Mouse (Mus musculus): ENCODE data around the gene Tmem145. TPM values are rescaled to one million over a fixed set of nuclear protein-coding genes. Genes with fewer than 3 reads are reported as not detected.
"Not testable (repeated sequence)": the region's sequence is repeated elsewhere in the genome, so short reads cannot be mapped to it uniquely, and the experiment has no call there.

The Tmem145 gene
- polyA plus RNA-seq, 1 experiment from 2014 or later, result 0.07 TPM

DNA sequence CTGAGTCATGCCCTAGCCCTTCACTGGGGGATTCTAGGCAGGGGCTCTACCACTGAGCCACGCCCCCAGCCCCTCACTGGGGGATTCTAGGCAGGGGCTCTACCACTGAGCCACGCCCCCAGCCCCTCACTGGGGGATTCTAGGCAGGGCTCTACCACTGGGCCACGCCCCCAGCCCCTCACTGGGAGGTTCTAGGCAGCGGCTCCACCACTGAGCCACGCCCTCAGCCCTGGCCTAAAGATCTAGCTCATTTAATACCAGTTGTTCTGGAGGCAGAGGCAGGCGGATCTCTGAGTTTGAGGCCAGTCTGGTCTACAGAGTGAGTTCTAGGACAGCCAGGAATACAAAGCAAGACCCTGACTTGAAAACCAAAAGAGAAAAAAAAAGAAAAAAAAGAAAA, 19.5 kb downstream of the Tmem145 start:
- not testable (repeated sequence) for ATAC-seq (ENCODE audit: low read depth); H3K4me2 ChIP-seq (ENCODE audit: low read depth, low read length); H3K27ac ChIP-seq (ENCODE audit: low read length); H3K36me3 ChIP-seq (ENCODE audit: control insufficient read depth, insufficient read depth); H3K9ac ChIP-seq (ENCODE audit: low read depth, low read length); H3K27me3 ChIP-seq (ENCODE audit: control insufficient read depth, insufficient read depth, low read depth, low read length); H3K9me3 ChIP-seq (replicated peaks; ENCODE audit: control insufficient read depth, low read length); H3K4me1 ChIP-seq (ENCODE audit: control insufficient read depth, low read depth, low read length); H3K4me3 ChIP-seq (ENCODE audit: low read depth, low read length)
- 54% methylated on average over 6 of the region's 6 CpGs for WGBS (ENCODE audit: insufficient replicate concordance)

- H3K36me3 ChIP-seq (ENCODE audit: control insufficient read depth, insufficient read depth), result no peaks in the 10 kb centered on the region
- no peak for ATAC-seq (ENCODE audit: low read depth)
- H3K4me3 ChIP-seq (ENCODE audit: low read depth, low read length), result no peak overlapping the region
- H3K27me3 ChIP-seq (ENCODE audit: control insufficient read depth, insufficient read depth, low read depth, low read length), result no peaks in the 10 kb centered on the region
- H3K27ac ChIP-seq (ENCODE audit: low read length), result no peak overlapping the region
- no peaks in the 10 kb centered on the region for H3K9me3 ChIP-seq (replicated peaks; ENCODE audit: control insufficient read depth, low read length)
- no peak overlapping the region for H3K4me2 ChIP-seq (ENCODE audit: low read depth, low read length)
- no peaks in the 10 kb centered on the region; the same call in 1 of the 2 replicates for H3K4me1 ChIP-seq (ENCODE audit: control insufficient read depth, low read depth, low read length)
- 52% methylated on average over 8 of the region's 8 CpGs for WGBS (ENCODE audit: insufficient replicate concordance)
- H3K9ac ChIP-seq (ENCODE audit: low read depth, low read length), result no peak overlapping the region
Measured at GRCm38 (mm10) chr7:25326233-25326632, 20.3 kb downstream of the Tmem145 start.

DNA sequence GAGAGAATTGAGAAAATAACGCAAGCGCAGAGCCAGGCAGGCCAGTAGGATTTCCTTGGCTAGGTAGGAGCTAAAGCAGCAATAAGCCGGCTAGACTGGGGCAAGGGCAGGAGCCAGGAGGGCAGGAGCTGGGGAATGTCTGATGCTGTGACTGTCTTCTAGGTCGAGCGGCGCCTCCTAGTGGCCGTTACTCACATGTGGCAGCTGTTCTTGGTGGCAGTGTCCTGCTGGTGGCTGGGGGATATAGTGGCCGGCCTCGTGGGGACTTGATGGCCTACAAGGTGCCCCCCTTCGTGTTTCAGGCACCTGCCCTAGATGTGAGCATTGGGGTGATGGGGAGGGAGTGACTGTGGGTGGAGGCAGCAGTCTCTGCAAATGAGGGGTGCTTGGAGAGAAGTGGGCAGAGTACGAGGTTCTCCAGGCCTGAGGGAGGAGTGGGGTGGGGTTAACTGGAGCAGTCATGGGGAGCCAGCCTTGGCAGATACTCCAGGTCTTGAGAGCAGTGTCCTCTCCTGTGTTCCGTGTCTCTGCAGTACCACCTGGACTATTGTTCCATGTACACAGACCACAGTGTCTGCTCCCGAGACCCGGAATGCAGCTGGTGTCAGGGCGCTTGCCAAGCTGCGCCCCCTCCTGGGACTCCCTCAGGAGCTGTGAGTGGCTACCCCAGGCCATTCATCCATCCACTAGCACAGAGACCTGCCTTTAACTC, 27.8 kb downstream of the Tmem145 start:
- Histone ChIP-seq H3K36me3 (ENCODE audit: control insufficient read depth, insufficient read depth) (no peaks in the 10 kb centered on the region), H3K4me2 (ENCODE audit: low read depth, low read length) (no peak overlapping the region), H3K4me3 (ENCODE audit: low read depth, low read length) (no peak overlapping the region), H3K27me3 (ENCODE audit: control insufficient read depth, insufficient read depth, low read depth, low read length) (no peaks in the 10 kb centered on the region), H3K27ac (ENCODE audit: low read length) (no peak overlapping the region), H3K4me1 (ENCODE audit: control insufficient read depth, low read depth, low read length) (no peaks in the 10 kb centered on the region; the same call in 1 of the 2 replicates), H3K9me3 (replicated peaks; ENCODE audit: control insufficient read depth, low read length) (no peaks in the 10 kb centered on the region), H3K9ac (ENCODE audit: low read depth, low read length) (no peak overlapping the region)
- ATAC-seq (ENCODE audit: low read depth), result peak; percentile 51
- 41% methylated on average over 16 of the region's 16 CpGs for WGBS (ENCODE audit: insufficient replicate concordance)

- no peak overlapping the region for H3K4me3 ChIP-seq (ENCODE audit: low read depth, low read length)
- H3K36me3 ChIP-seq (ENCODE audit: control insufficient read depth, insufficient read depth), result no peaks in the 10 kb centered on the region
- no peak overlapping the region for H3K4me2 ChIP-seq (ENCODE audit: low read depth, low read length)
- no peak overlapping the region for H3K27ac ChIP-seq (ENCODE audit: low read length)
- H3K9me3 ChIP-seq (replicated peaks; ENCODE audit: control insufficient read depth, low read length), result no peaks in the 10 kb centered on the region
- no peak overlapping the region for H3K9ac ChIP-seq (ENCODE audit: low read depth, low read length)
- 61% methylated on average over 12 of the region's 12 CpGs for WGBS (ENCODE audit: insufficient replicate concordance)
- ATAC-seq (ENCODE audit: low read depth), result no peak
- H3K27me3 ChIP-seq (ENCODE audit: control insufficient read depth, insufficient read depth, low read depth, low read length), result no peaks in the 10 kb centered on the region
- no peaks in the 10 kb centered on the region; the same call in 1 of the 2 replicates for H3K4me1 ChIP-seq (ENCODE audit: control insufficient read depth, low read depth, low read length)
Measured at GRCm38 (mm10) chr7:25334472-25334871, 28.6 kb downstream of the Tmem145 start.

DNA sequence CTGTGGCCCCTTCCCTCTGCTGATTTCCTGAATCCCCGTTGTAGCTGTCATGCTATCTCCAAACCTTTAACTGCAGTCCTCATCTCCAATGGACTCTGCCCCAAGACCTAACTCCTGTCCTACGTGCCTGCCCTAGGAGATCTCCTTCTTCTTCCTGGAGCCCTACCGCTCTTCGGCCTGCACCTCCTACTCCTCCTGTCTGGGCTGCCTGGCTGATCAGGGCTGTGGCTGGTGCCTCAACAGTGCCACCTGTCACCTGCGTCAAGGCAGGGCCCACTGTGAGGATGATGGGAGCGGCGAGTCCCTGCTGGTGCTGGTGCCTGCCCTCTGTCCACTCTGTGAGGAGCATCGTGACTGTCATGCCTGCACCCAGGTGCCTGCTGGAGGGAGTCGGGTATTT, 33.4 kb downstream of the Tmem145 start:
- 74% methylated on average over 9 of the region's 9 CpGs for WGBS (ENCODE audit: insufficient replicate concordance)
- Histone ChIP-seq H3K36me3 (ENCODE audit: control insufficient read depth, insufficient read depth) (no peaks in the 10 kb centered on the region), H3K9me3 (replicated peaks; ENCODE audit: control insufficient read depth, low read length) (no peaks in the 10 kb centered on the region), H3K27ac (ENCODE audit: low read length) (no peak overlapping the region), H3K4me3 (ENCODE audit: low read depth, low read length) (no peak overlapping the region), H3K27me3 (ENCODE audit: control insufficient read depth, insufficient read depth, low read depth, low read length) (no peaks in the 10 kb centered on the region), H3K4me2 (ENCODE audit: low read depth, low read length) (no peak overlapping the region), H3K4me1 (ENCODE audit: control insufficient read depth, low read depth, low read length) (no peaks in the 10 kb centered on the region), H3K9ac (ENCODE audit: low read depth, low read length) (no peak overlapping the region)
- ATAC-seq (ENCODE audit: low read depth), result no peak

GRCm38 (mm10) chr7:25341000-25341784, 35.3 kb downstream of the Tmem145 start:
- H3K9ac ChIP-seq (ENCODE audit: low read depth, low read length), result no peak overlapping the region
- no peak overlapping the region for H3K4me2 ChIP-seq (ENCODE audit: low read depth, low read length)
- WGBS (ENCODE audit: insufficient replicate concordance), result 65% methylated on average over 20 of the region's 20 CpGs
- no peaks in the 10 kb centered on the region for H3K4me1 ChIP-seq (ENCODE audit: control insufficient read depth, low read depth, low read length)
- no peaks in the 10 kb centered on the region for H3K9me3 ChIP-seq (replicated peaks; ENCODE audit: control insufficient read depth, low read length)
- no peak for ATAC-seq (ENCODE audit: low read depth)
- H3K27me3 ChIP-seq (ENCODE audit: control insufficient read depth, insufficient read depth, low read depth, low read length), result no peaks in the 10 kb centered on the region
- no peaks in the 10 kb centered on the region for H3K36me3 ChIP-seq (ENCODE audit: control insufficient read depth, insufficient read depth)
- H3K27ac ChIP-seq (ENCODE audit: low read length), result no peak overlapping the region
- no peak overlapping the region for H3K4me3 ChIP-seq (ENCODE audit: low read depth, low read length)

DNA sequence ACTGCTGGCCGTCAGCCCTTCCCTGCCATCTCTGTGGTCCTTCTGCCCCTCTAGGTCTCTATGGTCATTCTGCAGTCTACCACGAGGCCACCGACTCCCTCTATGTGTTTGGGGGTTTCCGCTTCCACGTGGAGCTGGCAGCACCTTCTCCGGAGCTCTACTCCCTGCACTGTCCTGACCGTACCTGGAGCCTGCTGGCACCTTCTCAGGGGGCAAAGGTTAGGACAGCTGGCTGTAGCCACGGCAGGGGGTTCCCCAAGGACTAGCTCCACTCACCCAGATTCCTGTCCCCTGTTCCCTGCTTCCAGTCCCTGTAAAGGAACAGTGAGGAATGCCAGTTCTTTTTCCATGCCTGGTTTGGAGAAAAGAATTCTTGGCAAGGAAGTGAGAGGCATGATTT, 43.0 kb downstream of the Tmem145 start:
- H3K4me2 ChIP-seq (ENCODE audit: low read depth, low read length), result no peak overlapping the region
- no peak overlapping the region for H3K27ac ChIP-seq (ENCODE audit: low read length)
- no peaks in the 10 kb centered on the region for H3K4me1 ChIP-seq (ENCODE audit: control insufficient read depth, low read depth, low read length)
- H3K4me3 ChIP-seq (ENCODE audit: low read depth, low read length), result no peak overlapping the region
- no peak overlapping the region for H3K9ac ChIP-seq (ENCODE audit: low read depth, low read length)
- no peaks in the 10 kb centered on the region for H3K27me3 ChIP-seq (ENCODE audit: control insufficient read depth, insufficient read depth, low read depth, low read length)
- H3K9me3 ChIP-seq (replicated peaks; ENCODE audit: control insufficient read depth, low read length), result no peaks in the 10 kb centered on the region
- 64% methylated on average over 8 of the region's 8 CpGs for WGBS (ENCODE audit: insufficient replicate concordance)
- ATAC-seq (ENCODE audit: low read depth), result no peak
- H3K36me3 ChIP-seq (ENCODE audit: control insufficient read depth, insufficient read depth), result no peaks in the 10 kb centered on the region

DNA sequence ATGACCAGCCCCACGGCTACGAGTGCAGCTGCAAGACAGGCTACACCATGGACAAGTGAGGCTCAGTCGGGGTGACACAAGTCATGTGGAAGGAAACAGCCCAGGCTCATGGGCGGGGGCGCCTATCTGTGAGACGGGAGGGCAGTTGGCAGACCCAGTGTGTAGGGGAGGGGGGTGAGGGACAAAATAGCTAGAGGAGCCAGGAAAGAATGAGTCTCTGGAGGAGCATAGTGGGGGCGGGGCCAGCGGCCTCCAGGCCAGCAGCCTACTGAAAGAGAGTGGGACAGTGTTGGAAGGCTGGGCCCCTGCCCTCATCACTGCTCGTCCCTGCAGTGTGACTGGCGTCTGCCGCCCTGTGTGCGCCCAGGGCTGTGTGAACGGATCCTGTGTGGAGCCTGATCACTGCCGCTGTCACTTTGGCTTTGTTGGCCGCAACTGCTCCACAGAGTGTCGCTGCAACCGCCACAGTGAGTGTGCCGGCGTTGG, 52.9 kb downstream of the Tmem145 start:
- Histone ChIP-seq H3K27ac (ENCODE audit: low read length) (no peak overlapping the region), H3K4me2 (ENCODE audit: low read depth, low read length) (no peak overlapping the region), H3K36me3 (ENCODE audit: control insufficient read depth, insufficient read depth) (no peaks in the 10 kb centered on the region), H3K9ac (ENCODE audit: low read depth, low read length) (no peak overlapping the region), H3K4me1 (ENCODE audit: control insufficient read depth, low read depth, low read length) (no peaks in the 10 kb centered on the region), H3K4me3 (ENCODE audit: low read depth, low read length) (no peak overlapping the region), H3K9me3 (replicated peaks; ENCODE audit: control insufficient read depth, low read length) (no peaks in the 10 kb centered on the region), H3K27me3 (ENCODE audit: control insufficient read depth, insufficient read depth, low read depth, low read length) (no peaks in the 10 kb centered on the region)
- no peak for ATAC-seq (ENCODE audit: low read depth)
- 73% methylated on average over 19 of the region's 19 CpGs for WGBS (ENCODE audit: insufficient replicate concordance)

DNA sequence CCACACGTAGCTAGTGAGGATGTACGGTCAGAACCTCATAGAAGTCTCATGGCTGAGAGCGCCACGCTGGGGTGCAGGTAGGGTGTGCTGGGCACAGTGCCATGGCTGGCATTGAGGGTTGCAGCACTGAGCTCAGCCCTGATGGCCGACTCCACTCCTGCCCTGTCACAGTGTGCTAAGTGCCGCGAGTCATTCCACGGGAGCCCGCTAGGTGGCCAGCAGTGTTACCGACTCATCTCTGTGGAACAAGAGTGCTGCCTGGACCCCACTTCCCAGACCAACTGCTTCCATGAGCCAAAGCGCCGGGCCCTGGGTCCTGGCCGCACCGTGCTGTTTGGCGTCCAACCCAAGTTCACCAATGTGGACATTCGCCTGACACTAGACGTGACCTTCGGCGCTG, 57.2 kb downstream of the Tmem145 start:
- WGBS (ENCODE audit: insufficient replicate concordance), result 77% methylated on average over 19 of the region's 19 CpGs
- 0 out of 2 replicates have a peak, but pooled peaks have one; percentile 11 for ATAC-seq (ENCODE audit: low read depth)
- H3K27me3 ChIP-seq (ENCODE audit: control insufficient read depth, insufficient read depth, low read depth, low read length), result peaks cover 30% of the 10 kb centered on the region
- H3K9ac ChIP-seq (ENCODE audit: low read depth, low read length), result no peak overlapping the region
- no peak overlapping the region for H3K4me3 ChIP-seq (ENCODE audit: low read depth, low read length)
- no peaks in the 10 kb centered on the region for H3K36me3 ChIP-seq (ENCODE audit: control insufficient read depth, insufficient read depth)
- no peak overlapping the region for H3K4me2 ChIP-seq (ENCODE audit: low read depth, low read length)
- no peaks in the 10 kb centered on the region for H3K4me1 ChIP-seq (ENCODE audit: control insufficient read depth, low read depth, low read length)
- H3K27ac ChIP-seq (ENCODE audit: low read length), result no peak overlapping the region
- no peaks in the 10 kb centered on the region for H3K9me3 ChIP-seq (replicated peaks; ENCODE audit: control insufficient read depth, low read length)

Measured in liver, embryonic 16.5 days (tissue).